Mouse (Mus musculus) CH12.LX (cell line): Measurements from ENCODE around the gene Nos1.

ENCODE experiments used
- CTCF ChIP-seq, 2 experiments: IDR thresholded peaks in 1 of 2; conservative IDR thresholded peaks in 1 of 2; 2 replicates each; pipeline ENCODE4 v1.5.1; 2011 to 2012; ENCODE audit warnings: low read depth in 2 of 2, low read length in 2 of 2, improper control_type of control experiment in 1 of 2, inconsistent platforms in 1 of 2, mild to moderate bottlenecking in 1 of 2, moderate library complexity in 1 of 2
- MAFK ChIP-seq: IDR thresholded peaks from 2 replicates; pipeline ENCODE4 v1.6.1; 2011; ENCODE audit warnings: low read length, improper control_type of control experiment; ENCODE audit not compliant: insufficient replicate concordance
- MAZ ChIP-seq: IDR thresholded peaks from 2 replicates; pipeline ENCODE4 v1.6.1; 2012; ENCODE audit warnings: low read depth, mild to moderate bottlenecking, inconsistent platforms, low read length, improper control_type of control experiment, moderate library complexity
- RAD21 ChIP-seq: IDR thresholded peaks from 2 replicates; pipeline ENCODE4 v1.6.1; 2011; ENCODE audit warnings: low read depth, mild to moderate bottlenecking, low read length, improper control_type of control experiment, moderate library complexity
- RCOR1 ChIP-seq: conservative IDR thresholded peaks from 2 replicates; pipeline ENCODE4 v1.6.1; 2012; ENCODE audit warnings: low read depth, mild to moderate bottlenecking, inconsistent platforms, low read length, improper control_type of control experiment

DNA sequence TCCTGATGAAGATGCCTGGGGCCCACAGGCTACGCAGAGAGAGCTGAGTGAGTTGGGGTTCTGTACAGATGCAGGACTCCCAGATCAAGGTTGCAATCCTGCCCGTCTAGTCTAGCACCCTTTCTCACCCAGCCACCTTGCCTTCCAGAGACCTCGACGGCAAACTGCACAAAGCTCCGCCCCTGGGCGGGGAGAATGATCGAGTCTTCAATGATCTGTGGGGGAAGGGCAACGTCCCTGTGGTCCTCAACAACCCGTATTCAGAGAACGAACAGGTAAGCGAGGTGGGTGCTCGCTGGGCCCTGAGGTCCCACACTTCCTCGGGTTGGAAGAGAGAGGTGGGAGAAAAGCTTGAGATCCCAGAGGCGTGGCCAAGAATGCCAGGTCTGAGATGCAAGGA, 98.3 kb downstream of the Nos1 start:
- TF ChIP-seq CTCF (conservative IDR thresholded peaks at IDR 0.05 in 1 of 2, IDR thresholded peaks at IDR 0.05 in 1 of 2; ENCODE audit: low read depth in 2 of 2, low read length in 2 of 2) (no peak), MAFK (no peak), RAD21 (no peak), MAZ (no peak), RCOR1 (no peak)
